Mouse (Mus musculus): ENCODE data around the gene Vps13a.
"Not testable (repeated sequence)": the region's sequence is repeated elsewhere in the genome, so short reads cannot be mapped to it uniquely, and the experiment has no call there.

The Vps13a gene

GRCm38 (mm10) chr19:16757439-16757838, 23.3 kb downstream of the Vps13a start:
- not testable (repeated sequence) for DNase-seq (ENCODE audit: low read depth, low spot score)

- DNase-seq (ENCODE audit: low read depth, low spot score), result no peak
These were observed 24.9 kb downstream of the Vps13a start for GRCm38 (mm10) chr19:16755854-16756253.

GRCm38 (mm10) chr19:16755226-16755625, 25.5 kb downstream of the Vps13a start:
- no peak for DNase-seq (ENCODE audit: low read depth, low spot score)

GRCm38 (mm10) chr19:16753151-16753550, 27.6 kb downstream of the Vps13a start:
- no peak for DNase-seq (ENCODE audit: low read depth, low spot score)

- no peak for DNase-seq (ENCODE audit: low read depth, low spot score)
These were observed 43.9 kb downstream of the Vps13a start for GRCm38 (mm10) chr19:16736854-16737253.

- DNase-seq (ENCODE audit: low read depth, low spot score), result no peak
These were observed 52.0 kb downstream of the Vps13a start for GRCm38 (mm10) chr19:16728729-16729128.

- DNase-seq (ENCODE audit: low read depth, low spot score), result no peak
These were observed 65.5 kb downstream of the Vps13a start for GRCm38 (mm10) chr19:16715249-16715648.

GRCm38 (mm10) chr19:16701790-16702189, 78.9 kb downstream of the Vps13a start:
- no peak for DNase-seq (ENCODE audit: low read depth, low spot score)

GRCm38 (mm10) chr19:16684922-16685321, 95.8 kb downstream of the Vps13a start:
- no peak for DNase-seq (ENCODE audit: low read depth, low spot score)

- DNase-seq (ENCODE audit: low read depth, low spot score), result no peak
These were observed 96.5 kb downstream of the Vps13a start for GRCm38 (mm10) chr19:16684210-16684609.

GRCm38 (mm10) chr19:16625610-16626395, 154.9 kb downstream of the Vps13a start:
- DNase-seq (ENCODE audit: low read depth, low spot score), result peak; percentile 6

GRCm38 (mm10) chr19:16624994-16625393, 155.7 kb downstream of the Vps13a start:
- no peak for DNase-seq (ENCODE audit: low read depth, low spot score)

GRCm38 (mm10) chr19:16623154-16623553, 157.6 kb downstream of the Vps13a start:
- no peak for DNase-seq (ENCODE audit: low read depth, low spot score)

GRCm38 (mm10) chr19:16607634-16608033, 173.1 kb downstream of the Vps13a start:
- DNase-seq (ENCODE audit: low read depth, low spot score), result no peak

GRCm38 (mm10) chr19:16602026-16602425, 178.7 kb downstream of the Vps13a start:
- DNase-seq (ENCODE audit: low read depth, low spot score), result no peak

- peak; percentile 87 for DNase-seq (ENCODE audit: low read depth, low spot score)
These were observed 181.3 kb downstream of the Vps13a start for GRCm38 (mm10) chr19:16599298-16599970.

GRCm38 (mm10) chr19:16598653-16599297, 182.0 kb downstream of the Vps13a start:
- DNase-seq (ENCODE audit: low read depth, low spot score), result peak; percentile 59

GRCm38 (mm10) chr19:16597216-16597615, 183.5 kb downstream of the Vps13a start:
- DNase-seq (ENCODE audit: low read depth, low spot score), result no peak

- no peak for DNase-seq (ENCODE audit: low read depth, low spot score)
These were observed 186.8 kb downstream of the Vps13a start for GRCm38 (mm10) chr19:16593975-16594317.

GRCm38 (mm10) chr19:16593256-16593974, 187.3 kb downstream of the Vps13a start:
- no peak for DNase-seq (ENCODE audit: low read depth, low spot score)

- peak; percentile 53 for DNase-seq (ENCODE audit: low read depth, low spot score)
These were observed 195.4 kb downstream of the Vps13a start for GRCm38 (mm10) chr19:16585379-16585778.

GRCm38 (mm10) chr19:16584546-16584945, 196.2 kb downstream of the Vps13a start:
- DNase-seq (ENCODE audit: low read depth, low spot score), result no peak
